Mouse (Mus musculus) forebrain, embryonic 16.5 days (tissue): ENCODE results near the gene Rnf123. TPM values are rescaled to one million over a fixed set of nuclear protein-coding genes. Genes with fewer than 3 reads are reported as not detected.
A peak's percentile ranks its signal among the peaks of the same experiment; 100 is the strongest.

Source experiments
- ATAC-seq: fragments of 200-750 bp; cut with Nextera tagmentation; 2 replicates; pipeline ENCODE4 v1.8.0; 2017; ENCODE audit warnings: mild to moderate bottlenecking, moderate library complexity
- H3K27ac ChIP-seq: fragments of 300-500 bp; sonication (generic); 2 replicates; pipeline ENCODE4 v1.5.1; 2014; ENCODE audit warnings: low read length, control low read depth
- H3K27me3 ChIP-seq: fragments of 300-500 bp; sonication (generic); replicated peaks from 2 replicates; pipeline ENCODE4 v1.6.1; 2014; ENCODE audit warnings: low read length; ENCODE audit not compliant: control insufficient read depth, insufficient read depth
- H3K36me3 ChIP-seq: fragments of 300-500 bp; sonication (generic); 2 replicates; pipeline ENCODE4 v1.6.1; 2014; ENCODE audit not compliant: control insufficient read depth, insufficient read depth
- H3K4me1 ChIP-seq: fragments of 300-500 bp; sonication (generic); replicated peaks from 2 replicates; pipeline ENCODE4 v1.6.1; 2014; ENCODE audit warnings: low read length; ENCODE audit not compliant: control insufficient read depth, insufficient read depth
- H3K4me2 ChIP-seq: fragments of 300-500 bp; sonication (generic); 2 replicates; pipeline ENCODE4 v1.6.1; 2014; ENCODE audit warnings: mild to moderate bottlenecking, low read length, control low read depth
- H3K4me3 ChIP-seq: fragments of 300-500 bp; sonication (generic); replicated peaks from 2 replicates; pipeline ENCODE4 v1.5.1; 2014; ENCODE audit warnings: mild to moderate bottlenecking, low read length, control low read depth
- H3K9ac ChIP-seq: fragments of 300-500 bp; sonication (generic); replicated peaks from 2 replicates; pipeline ENCODE4 v1.6.1; 2014; ENCODE audit warnings: low read depth, low read length, control low read depth
- H3K9me3 ChIP-seq: fragments of 300-500 bp; sonication (generic); 2 replicates; pipeline ENCODE4 v1.6.1; 2016; ENCODE audit warnings: low read length; ENCODE audit not compliant: control insufficient read depth
- WGBS: fragments of 180-500 bp; shearing (Covaris S2); extraction: QIAGEN DNeasy Blood & Tissue Kit; methylation state at CpG from one replicate; pipeline ENCODE4 v1.1.7; 2014; 5-methylcytosine and 5-hydroxymethylcytosine counted together
- polyA plus RNA-seq: library from polyadenylated mRNA; unstranded; fragments of >200 nt; fragmentation: Nextera tagmentation; extraction: Ambion mirVana; gene quantifications from 2 replicates; pipeline ENCODE4 v1.2.1, GENCODE M21; 2015

The Rnf123 gene
- polyA plus RNA-seq, 1 experiment from 2014 or later, result 53.1 TPM

- H3K9ac ChIP-seq, result no peak overlapping the region
- H3K36me3 ChIP-seq, result peaks cover 14% of the 10 kb centered on the region
- 83% methylated on average over 28 of the region's 28 CpGs for WGBS
These were observed 26.5 kb downstream of the Rnf123 start for GRCm38 (mm10) chr9:108056361-108057261.

DNA sequence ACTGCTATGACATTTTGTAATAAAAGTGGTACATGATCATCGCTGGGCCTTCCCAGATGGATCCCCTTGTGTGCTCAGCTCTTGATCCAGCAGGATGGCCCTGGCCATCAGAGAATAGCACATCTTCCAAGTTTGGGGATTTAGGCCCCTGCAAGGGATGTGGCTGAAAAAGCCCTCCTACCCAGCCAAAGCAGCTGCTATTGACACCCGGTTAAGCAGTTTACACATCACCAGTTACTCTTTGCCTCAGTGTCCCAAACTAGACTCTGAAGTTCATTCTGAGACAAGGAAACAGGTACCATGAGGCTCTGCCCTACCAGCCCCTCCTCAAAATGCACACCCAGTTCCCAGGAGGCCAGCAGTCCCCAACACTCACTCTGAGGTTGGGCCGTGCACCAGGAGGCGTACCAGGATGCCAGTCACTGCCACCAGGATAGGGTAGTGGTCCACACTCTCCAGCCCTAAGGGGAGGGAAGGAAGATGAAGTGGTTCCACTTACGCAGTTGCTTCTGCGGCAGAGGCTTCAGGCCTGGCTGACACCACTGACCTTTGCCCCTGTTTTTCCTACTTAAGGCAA is 27.4 kb downstream of the Rnf123 start:
- WGBS, result 89% methylated on average over 6 of the region's 6 CpGs

More at GRCm38 (mm10) chr9:108056361-108057261, 26.5 kb downstream of the Rnf123 start:
- no peak for ATAC-seq
- Histone ChIP-seq H3K4me2 (no peak overlapping the region), H3K9me3 (no peaks in the 10 kb centered on the region), H3K4me1 (peaks cover 3% of the 10 kb centered on the region; the same call in 1 of the 2 replicates), H3K27ac (no peak overlapping the region), H3K27me3 (no peaks in the 10 kb centered on the region), H3K4me3 (no peak overlapping the region)

GRCm38 (mm10) chr9:108055061-108055460 is 28.1 kb downstream of the Rnf123 start:
- Histone ChIP-seq H3K36me3 (peaks cover 19% of the 10 kb centered on the region), H3K27ac (no peak overlapping the region), H3K4me1 (peaks cover 4% of the 10 kb centered on the region), H3K9ac (no peak overlapping the region), H3K27me3 (no peaks in the 10 kb centered on the region), H3K9me3 (no peaks in the 10 kb centered on the region), H3K4me3 (no peak overlapping the region), H3K4me2 (no peak overlapping the region)
- ATAC-seq, result no peak
- 100% methylated on average over 1 of the region's 1 CpGs for WGBS

More for the DNA sequence above, 27.4 kb downstream of the Rnf123 start:
- Histone ChIP-seq H3K27me3 (no peaks in the 10 kb centered on the region), H3K4me3 (no peak overlapping the region), H3K36me3 (peaks cover 20% of the 10 kb centered on the region), H3K9ac (no peak overlapping the region), H3K4me1 (peaks cover 3% of the 10 kb centered on the region; the same call in 1 of the 2 replicates), H3K9me3 (no peaks in the 10 kb centered on the region), H3K4me2 (no peak overlapping the region), H3K27ac (no peak overlapping the region)
- ATAC-seq, result no peak

DNA sequence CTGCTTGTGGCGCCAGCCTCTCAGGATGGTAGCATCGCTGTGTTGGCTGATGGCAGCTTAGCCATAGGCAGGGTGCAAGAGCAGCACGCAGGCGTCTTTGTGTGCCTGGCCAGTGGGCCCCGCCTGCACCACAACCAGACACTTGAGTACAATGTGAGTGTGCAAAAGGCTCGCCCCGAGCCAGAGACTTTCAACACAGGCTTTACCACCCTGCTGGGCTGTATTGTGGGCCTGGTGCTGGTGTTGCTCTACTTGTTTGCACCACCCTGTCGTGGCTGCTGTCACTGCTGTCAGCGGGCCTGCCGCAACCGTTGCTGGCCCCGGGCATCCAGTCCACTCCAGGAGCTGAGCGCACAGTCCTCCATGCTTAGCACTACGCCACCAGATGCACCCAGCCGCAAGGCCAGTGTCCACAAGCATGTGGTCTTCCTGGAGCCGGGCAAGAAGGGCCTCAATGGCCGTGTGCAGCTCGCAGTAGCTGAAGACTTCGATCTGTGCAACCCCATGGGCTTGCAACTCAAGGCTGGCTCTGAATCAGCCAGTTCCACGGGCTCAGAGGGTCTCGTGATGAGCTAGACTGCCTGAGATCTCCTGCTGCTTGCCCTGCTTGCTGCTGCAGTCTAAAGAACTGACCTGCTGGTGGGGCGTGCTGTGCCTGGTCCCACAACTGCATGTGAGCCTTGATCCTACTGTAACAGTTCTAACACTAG is 28.7 kb downstream of the Rnf123 start:
- Histone ChIP-seq H3K4me2 (no peak overlapping the region), H3K4me3 (no peak overlapping the region), H3K9me3 (no peaks in the 10 kb centered on the region), H3K27ac (no peak overlapping the region), H3K4me1 (peaks cover 10% of the 10 kb centered on the region), H3K27me3 (no peaks in the 10 kb centered on the region), H3K36me3 (peaks cover 15% of the 10 kb centered on the region), H3K9ac (no peak overlapping the region)
- ATAC-seq, result no peak
- WGBS, result 87% methylated on average over 22 of the region's 22 CpGs

DNA sequence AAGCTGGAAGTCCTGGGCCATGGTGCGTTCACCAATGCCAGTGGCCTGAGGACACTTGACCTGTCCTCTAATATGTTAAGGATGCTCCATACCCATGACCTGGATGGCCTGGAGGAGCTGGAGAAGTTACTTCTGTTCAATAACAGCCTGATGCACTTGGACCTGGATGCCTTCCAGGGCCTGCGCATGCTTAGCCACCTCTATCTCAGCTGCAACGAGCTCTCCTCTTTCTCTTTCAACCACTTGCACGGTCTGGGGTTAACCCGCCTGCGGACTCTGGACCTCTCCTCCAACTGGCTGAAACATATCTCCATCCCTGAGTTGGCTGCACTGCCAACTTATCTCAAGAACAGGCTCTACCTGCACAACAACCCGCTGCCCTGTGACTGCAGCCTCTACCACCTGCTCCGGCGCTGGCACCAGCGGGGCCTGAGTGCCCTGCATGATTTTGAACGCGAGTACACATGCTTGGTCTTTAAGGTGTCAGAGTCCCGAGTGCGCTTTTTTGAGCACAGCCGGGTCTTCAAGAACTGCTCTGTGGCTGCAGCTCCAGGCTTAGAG is 29.4 kb downstream of the Rnf123 start:
- Histone ChIP-seq H3K9ac (no peak overlapping the region), H3K9me3 (no peaks in the 10 kb centered on the region), H3K4me3 (no peak overlapping the region), H3K36me3 (peaks cover 14% of the 10 kb centered on the region), H3K27ac (no peak overlapping the region), H3K27me3 (no peaks in the 10 kb centered on the region), H3K4me2 (no peak overlapping the region), H3K4me1 (peaks cover 12% of the 10 kb centered on the region)
- 93% methylated on average over 15 of the region's 15 CpGs for WGBS
- ATAC-seq, result no peak

DNA sequence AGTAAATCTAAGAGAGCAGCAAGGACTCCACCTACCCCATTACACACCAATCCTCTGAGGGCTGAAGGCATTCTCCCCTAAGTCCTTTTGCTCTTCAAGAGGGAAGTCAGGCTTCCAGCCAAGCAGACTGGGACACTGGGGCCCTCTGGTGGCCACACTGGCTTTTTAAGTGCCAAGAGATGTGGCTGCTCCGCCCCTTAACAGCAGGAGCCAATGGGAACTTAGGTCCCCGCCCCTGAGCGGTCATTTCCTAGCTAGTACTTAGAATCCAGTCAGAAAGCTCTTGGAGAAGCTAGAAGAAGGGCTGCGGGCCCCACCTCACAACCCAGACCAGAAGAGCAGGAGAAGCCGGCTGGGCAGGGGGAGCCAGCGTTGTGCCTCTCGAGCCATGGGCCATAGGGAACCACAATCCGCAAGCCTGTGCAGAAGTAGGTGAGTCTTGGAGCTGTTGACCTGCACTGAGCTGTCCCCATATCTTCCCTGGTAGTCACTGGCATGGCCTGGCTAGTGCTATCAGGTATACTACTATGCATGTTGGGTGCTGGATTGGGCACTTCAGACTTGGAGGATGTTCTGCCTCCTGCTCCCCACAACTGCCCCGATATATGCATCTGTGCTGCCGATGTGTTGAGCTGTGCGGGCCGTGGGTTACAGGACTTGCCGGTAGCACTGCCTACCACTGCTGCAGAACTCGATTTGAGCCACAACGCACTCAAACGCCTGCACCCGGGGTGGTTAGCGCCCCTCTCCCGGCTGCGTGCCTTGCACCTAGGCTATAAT is 30.1 kb downstream of the Rnf123 start, which contains the start of gene Amigo3:
Gene Amigo3 (plus strand): TSS at position 275 of the 780 bp plus-strand sequence.
- H3K4me1 ChIP-seq, result peaks cover 18% of the 10 kb centered on the region
- H3K4me3 ChIP-seq, result no peak within 1 kb of the TSS
- H3K36me3 ChIP-seq, result peaks cover 14% of the 10 kb centered on the region
- no peak within 1 kb of the TSS for H3K27ac ChIP-seq
- no peaks in the 10 kb centered on the region for H3K9me3 ChIP-seq
- H3K4me2 ChIP-seq, result peak within 1 kb of the TSS; percentile 21; the same call in 1 of the 2 replicates
- no peaks in the 10 kb centered on the region for H3K27me3 ChIP-seq
- ATAC-seq, result peak; percentile 29
- 56% methylated on average over 20 of the region's 20 CpGs for WGBS
- H3K9ac ChIP-seq, result no peak within 1 kb of the TSS

DNA sequence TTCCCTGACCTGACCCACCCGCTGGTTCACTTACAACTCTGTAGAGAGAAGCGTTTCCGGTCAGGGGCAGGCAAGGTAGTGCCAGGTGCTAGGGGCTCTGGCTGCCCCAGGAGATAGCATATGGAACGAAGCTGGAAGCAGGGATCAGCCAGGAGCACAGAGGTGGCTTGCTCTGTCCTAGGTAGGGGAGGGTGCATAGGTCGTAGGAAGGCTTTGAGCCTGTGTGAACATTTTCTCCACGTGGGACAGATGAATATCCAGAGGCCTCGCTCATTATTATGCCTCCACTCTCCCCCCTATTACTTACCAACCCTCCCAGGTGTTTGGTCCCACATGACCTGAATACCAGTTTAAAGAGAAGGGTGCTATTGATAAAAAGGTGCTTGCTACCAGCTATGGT is 30.7 kb downstream of the Rnf123 start:
- Histone ChIP-seq H3K4me3 (no peak overlapping the region), H3K36me3 (peaks cover 13% of the 10 kb centered on the region), H3K4me1 (peaks cover 20% of the 10 kb centered on the region), H3K4me2 (no peak overlapping the region), H3K9me3 (no peaks in the 10 kb centered on the region), H3K9ac (no peak overlapping the region), H3K27ac (no peak overlapping the region), H3K27me3 (no peaks in the 10 kb centered on the region)
- ATAC-seq, result no peak
- WGBS, result 77% methylated on average over 7 of the region's 7 CpGs

GRCm38 (mm10) chr9:108051931-108052220 is 31.3 kb downstream of the Rnf123 start:
- Histone ChIP-seq H3K27ac (no peak overlapping the region), H3K36me3 (peaks cover 18% of the 10 kb centered on the region), H3K4me2 (no peak overlapping the region), H3K4me3 (no peak overlapping the region), H3K4me1 (peaks cover 20% of the 10 kb centered on the region), H3K27me3 (no peaks in the 10 kb centered on the region), H3K9ac (no peak overlapping the region), H3K9me3 (no peaks in the 10 kb centered on the region)
- WGBS, result 84% methylated on average over 4 of the region's 4 CpGs
- ATAC-seq, result no peak
